Mouse (Mus musculus) olfactory bulb, adult 2 months (tissue): ENCODE measurements around the gene Dcun1d3.

Experiments used
- CTCF ChIP-seq: fragments of 200-500 bp; IDR thresholded peaks from 2 replicates; pipeline ENCODE4 v1.5.1; 2012; ENCODE audit warnings: low read depth, mild to moderate bottlenecking, low read length, moderate library complexity; ENCODE audit not compliant: insufficient read depth
- POLR2A ChIP-seq: fragments of 200-500 bp; IDR thresholded peaks from 2 replicates; pipeline ENCODE4 v1.6.1; 2012; ENCODE audit warnings: mild to moderate bottlenecking, low read depth, low read length, moderate library complexity; ENCODE audit not compliant: insufficient read depth

- no peak for TF ChIP-seq CTCF
- no peak for TF ChIP-seq POLR2A
These were observed 32.8 kb upstream of the Dcun1d3 start for GRCm38 (mm10) chr7:119928783-119929440.
